Mouse (Mus musculus) brain, embryonic 14.5 days (tissue): Measurements from ENCODE around the gene Ppil2.

Experiments
- CTCF ChIP-seq: fragments of 200-500 bp; IDR thresholded peaks from 2 replicates; pipeline ENCODE4 v1.5.1; 2012; ENCODE audit warnings: inconsistent platforms, mild to moderate bottlenecking, moderate library complexity, borderline replicate concordance; ENCODE audit not compliant: insufficient read depth, insufficient read length; ENCODE audit errors: extremely low read depth
- POLR2A ChIP-seq: fragments of 200-500 bp; IDR thresholded peaks from 2 replicates; pipeline ENCODE4 v1.6.1; 2012; ENCODE audit warnings: mild to moderate bottlenecking, inconsistent platforms, borderline replicate concordance; ENCODE audit not compliant: poor library complexity, insufficient read depth, insufficient read length, severe bottlenecking; ENCODE audit errors: extremely low read depth

- TF ChIP-seq POLR2A (no peak), CTCF (no peak)
These were observed 25.4 kb downstream of the Ppil2 start for GRCm38 (mm10) chr16:17085636-17086035.
